Mouse (Mus musculus): Measurements from ENCODE around the gene Tmem132d. TPM values are rescaled to one million over a fixed set of nuclear protein-coding genes. Genes with fewer than 3 reads are reported as not detected.
"Not testable (repeated sequence)": the region's sequence is repeated elsewhere in the genome, so short reads cannot be mapped to it uniquely, and the experiment has no call there.

Tmem132d gene
- polyA plus RNA-seq, 1 experiment, result not detected

DNA sequence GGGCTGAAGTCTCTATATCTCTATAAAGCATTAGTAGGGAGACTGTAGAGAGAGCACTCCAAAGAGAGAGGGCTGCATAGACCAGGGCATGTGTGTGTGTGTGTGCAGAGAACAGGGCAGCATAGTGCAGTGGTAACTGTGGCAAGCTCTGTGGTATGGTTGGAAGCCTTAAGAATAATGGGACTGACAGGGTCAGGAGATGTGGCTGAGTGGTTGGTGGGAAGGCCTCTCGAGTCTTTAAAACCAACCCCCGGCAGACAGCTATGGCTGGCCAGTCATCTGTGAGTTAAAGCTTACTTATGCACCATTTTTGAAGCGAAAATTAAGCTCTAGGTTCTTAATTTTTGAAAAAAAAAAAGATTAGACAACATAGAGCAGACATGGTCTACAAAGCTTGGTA, 439.4 kb downstream of the Tmem132d start:
- Histone ChIP-seq H3K27ac (replicated peaks; ENCODE audit: low read depth, low read length) (no peak overlapping the region), H3K4me3 (ENCODE audit: insufficient read depth, low read depth, low read length) (no peak overlapping the region), H3K4me1 (ENCODE audit: control insufficient read depth, insufficient read depth, insufficient read length, low read length) (no peaks in the 10 kb centered on the region)

DNA sequence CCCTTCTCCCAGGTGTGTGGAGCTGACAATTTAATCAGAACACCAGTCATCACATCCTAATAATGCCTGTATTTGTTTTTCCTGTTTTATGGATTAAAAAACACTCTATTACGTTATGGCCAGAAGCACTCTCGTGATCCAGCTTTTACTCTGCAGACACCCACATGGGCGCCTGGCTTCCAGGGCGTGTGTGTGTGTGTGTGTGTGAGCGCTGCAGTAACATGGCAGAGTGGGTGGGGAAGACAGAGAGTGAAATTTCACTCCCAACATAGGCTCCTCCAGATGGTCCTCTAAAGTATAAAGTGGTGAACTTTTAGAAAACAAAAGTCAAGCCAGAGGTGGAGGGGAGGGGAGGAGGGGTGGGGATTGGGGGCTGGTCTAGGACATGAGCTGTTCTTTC, 442.1 kb downstream of the Tmem132d start:
- Histone ChIP-seq H3K4me1 (ENCODE audit: control insufficient read depth, insufficient read depth, insufficient read length, low read length) (no peaks in the 10 kb centered on the region), H3K4me3 (ENCODE audit: insufficient read depth, low read depth, low read length) (no peak overlapping the region), H3K27ac (replicated peaks; ENCODE audit: low read depth, low read length) (peak overlapping the region; percentile 88)

DNA sequence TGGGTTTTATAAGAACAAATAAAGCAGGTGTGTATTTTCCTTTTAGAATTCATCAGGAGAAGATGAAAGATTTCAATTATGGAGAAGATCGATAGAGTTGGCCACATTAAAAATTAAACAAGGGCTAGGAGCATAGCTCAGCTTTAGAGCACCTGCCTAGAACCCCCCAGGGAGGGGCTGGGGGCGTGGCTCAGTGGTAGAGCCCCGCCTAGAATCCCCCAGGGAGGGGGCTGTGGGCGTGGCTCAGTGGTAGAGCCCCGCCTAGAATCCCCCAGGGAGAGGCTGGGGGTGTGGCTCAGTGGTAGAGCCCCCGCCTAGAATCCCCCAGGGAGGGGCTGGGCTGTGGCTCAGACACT, 452.9 kb downstream of the Tmem132d start:
- H3K4me3 ChIP-seq (ENCODE audit: insufficient read depth, low read depth, low read length); H3K4me1 ChIP-seq (ENCODE audit: control insufficient read depth, insufficient read depth, insufficient read length, low read length): not testable (repeated sequence)
- peak overlapping the region; percentile 54; the same call in 1 of the 2 replicates for H3K27ac ChIP-seq (replicated peaks; ENCODE audit: low read depth, low read length)

DNA sequence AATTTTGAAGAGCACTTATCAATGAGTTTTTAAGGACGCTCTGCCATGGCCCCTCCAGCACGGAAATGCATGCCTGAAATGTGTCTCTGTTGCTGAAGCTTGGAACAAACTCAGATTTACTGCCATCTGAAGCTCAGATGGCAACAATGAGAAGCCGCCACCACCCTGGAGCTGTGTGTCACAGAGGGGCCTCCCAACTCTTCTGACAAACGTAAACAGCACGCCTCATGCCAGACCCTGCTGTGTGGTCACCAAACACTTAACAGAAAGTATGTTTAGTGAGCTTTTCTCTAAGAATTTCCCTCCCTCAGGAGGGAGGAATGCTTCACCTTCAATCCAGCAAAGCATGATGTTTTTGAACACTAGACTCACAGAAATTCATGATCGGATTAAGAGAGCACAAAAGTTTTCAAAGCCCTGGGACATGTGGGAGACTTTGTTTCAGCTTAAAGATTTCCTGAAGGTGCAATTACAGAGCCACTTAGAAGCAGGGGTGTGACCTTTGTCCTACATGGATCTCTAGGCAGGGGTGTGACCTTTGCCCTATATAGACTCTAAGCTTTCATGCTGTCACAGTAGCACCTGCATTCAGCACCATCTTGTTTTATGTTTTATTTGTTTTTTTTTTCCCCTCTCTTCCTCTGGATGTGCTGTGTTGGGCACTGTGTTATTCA, 453.4 kb downstream of the Tmem132d start:
- H3K4me3 ChIP-seq (ENCODE audit: insufficient read depth, low read depth, low read length), result no peak overlapping the region
- peak overlapping the region; percentile 87 for H3K27ac ChIP-seq (replicated peaks; ENCODE audit: low read depth, low read length)
- no peaks in the 10 kb centered on the region for H3K4me1 ChIP-seq (ENCODE audit: control insufficient read depth, insufficient read depth, insufficient read length, low read length)

DNA sequence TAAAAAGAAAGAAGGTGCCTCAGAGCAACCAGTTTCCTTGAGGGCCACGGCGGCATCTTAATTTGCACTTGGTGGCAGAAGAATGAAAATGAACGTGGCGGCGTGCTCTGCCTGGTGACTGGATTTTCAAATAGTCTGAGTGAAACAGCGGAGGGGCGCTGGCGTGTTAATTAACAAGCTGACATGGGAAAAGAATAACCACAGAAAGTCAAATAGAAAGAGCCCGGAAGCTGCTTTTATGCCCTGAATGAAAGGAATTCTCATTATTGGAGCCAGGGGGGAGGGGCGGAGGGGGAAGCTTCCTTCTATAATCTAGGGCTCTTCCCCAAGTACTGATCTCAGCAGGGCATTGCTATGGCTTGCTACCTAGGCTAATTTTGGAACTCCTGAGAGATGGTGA, 456.2 kb downstream of the Tmem132d start:
- Histone ChIP-seq H3K27ac (replicated peaks; ENCODE audit: low read depth, low read length) (no peak overlapping the region), H3K4me1 (ENCODE audit: control insufficient read depth, insufficient read depth, insufficient read length, low read length) (no peaks in the 10 kb centered on the region), H3K4me3 (ENCODE audit: insufficient read depth, low read depth, low read length) (no peak overlapping the region)

DNA sequence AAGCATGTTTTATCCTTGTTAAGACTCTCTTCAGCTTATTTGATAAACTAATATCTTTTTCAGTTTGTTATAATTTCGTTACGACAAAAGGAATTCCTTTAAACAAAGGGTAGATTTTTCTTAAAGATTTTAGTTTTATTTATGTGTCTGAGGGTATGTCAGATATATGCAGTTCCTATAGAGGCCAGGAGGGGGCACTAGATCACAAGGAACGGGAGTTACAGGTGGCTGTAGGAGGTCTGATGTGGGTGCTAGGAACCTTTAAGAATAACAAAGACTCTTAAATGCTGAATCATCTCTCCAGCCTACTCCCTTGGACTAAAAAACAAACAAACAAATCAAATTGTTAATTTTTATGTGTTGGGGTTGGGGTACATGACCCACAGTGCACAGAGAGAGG, 467.2 kb downstream of the Tmem132d start:
- no peaks in the 10 kb centered on the region for H3K4me1 ChIP-seq (ENCODE audit: control insufficient read depth, insufficient read depth, insufficient read length, low read length)
- H3K27ac ChIP-seq (replicated peaks; ENCODE audit: low read depth, low read length), result no peak overlapping the region
- H3K4me3 ChIP-seq (ENCODE audit: insufficient read depth, low read depth, low read length), result no peak overlapping the region

DNA sequence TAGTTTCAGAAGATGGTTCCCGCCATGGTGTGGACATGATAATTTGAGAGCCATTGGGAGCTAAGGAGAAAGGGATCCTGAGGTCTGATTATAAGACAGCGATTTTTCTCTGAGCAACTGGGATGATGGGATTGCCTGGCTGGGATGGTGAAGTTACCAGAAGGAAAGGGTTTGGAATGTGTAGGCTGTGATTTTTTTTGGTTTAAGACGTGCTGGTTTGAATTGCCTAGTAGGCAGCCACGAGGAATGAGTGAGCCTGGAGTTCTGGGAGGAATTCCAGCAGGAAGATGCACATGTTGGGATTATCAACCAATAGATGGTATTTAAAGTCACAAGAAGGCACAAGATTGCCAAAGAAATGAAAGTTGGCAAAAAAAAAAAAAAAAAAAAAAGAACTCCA, 470.2 kb downstream of the Tmem132d start:
- no peaks in the 10 kb centered on the region for H3K4me1 ChIP-seq (ENCODE audit: control insufficient read depth, insufficient read depth, insufficient read length, low read length)
- H3K27ac ChIP-seq (replicated peaks; ENCODE audit: low read depth, low read length), result no peak overlapping the region
- no peak overlapping the region for H3K4me3 ChIP-seq (ENCODE audit: insufficient read depth, low read depth, low read length)

DNA sequence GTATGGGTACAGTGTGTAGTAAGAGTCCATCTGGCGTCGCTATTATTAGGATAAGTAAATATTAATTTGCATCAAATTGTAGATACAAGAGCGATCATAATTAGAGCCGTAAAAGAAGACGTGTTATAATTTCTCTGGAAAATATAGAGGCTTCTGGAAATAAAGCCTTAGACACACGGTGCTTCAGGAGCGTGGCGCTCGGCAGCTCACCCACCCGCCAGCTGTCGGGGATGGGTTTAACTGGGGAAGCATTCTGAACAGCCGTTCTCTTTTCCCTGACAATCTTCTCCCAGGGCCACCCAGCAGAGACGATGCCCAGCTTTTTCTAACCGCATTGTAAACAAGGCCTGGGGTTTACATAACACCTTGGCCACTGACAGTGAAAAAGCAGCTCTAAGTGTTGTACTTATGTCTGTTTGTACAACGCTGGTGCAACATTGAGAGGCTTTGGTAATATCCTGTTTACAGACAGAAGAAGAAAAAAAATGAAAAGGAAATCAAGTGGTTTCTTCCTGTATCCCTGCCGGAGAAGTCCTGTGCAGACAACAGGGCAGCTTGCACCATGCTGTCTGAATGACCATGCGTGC, 476.3 kb downstream of the Tmem132d start:
- no peak overlapping the region for H3K4me3 ChIP-seq (ENCODE audit: insufficient read depth, low read depth, low read length)
- no peak overlapping the region for H3K27ac ChIP-seq (replicated peaks; ENCODE audit: low read depth, low read length)
- H3K4me1 ChIP-seq (ENCODE audit: control insufficient read depth, insufficient read depth, insufficient read length, low read length), result no peaks in the 10 kb centered on the region

DNA sequence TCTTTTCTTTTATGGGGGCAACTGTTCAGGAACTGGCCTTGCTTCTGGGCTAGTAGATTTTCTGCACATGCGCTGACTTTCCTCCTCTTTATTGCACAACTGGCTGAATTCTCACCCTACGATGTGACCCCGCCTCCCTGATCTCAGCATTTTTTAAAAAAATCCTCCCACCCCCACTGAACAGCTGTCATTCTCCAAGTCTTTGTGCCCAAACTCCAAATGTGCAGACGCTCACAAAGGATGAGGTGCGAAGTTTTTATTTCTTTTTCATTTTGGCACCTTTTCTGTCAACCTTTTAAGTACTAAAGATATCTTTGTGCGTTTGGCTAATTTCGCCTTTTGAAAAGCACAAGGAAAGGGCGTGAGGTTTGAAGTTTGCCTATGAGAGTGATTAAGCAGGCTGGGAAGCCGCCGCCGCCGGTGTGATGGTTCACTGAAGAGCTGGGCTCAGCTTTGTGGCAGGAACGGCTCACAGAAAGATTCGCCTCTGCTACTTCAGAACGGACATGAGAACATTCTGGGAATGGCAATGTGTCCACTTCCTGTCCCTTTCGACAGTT, 478.6 kb downstream of the Tmem132d start:
- Histone ChIP-seq H3K4me3 (ENCODE audit: insufficient read depth, low read depth, low read length) (no peak overlapping the region), H3K27ac (replicated peaks; ENCODE audit: low read depth, low read length) (no peak overlapping the region), H3K4me1 (ENCODE audit: control insufficient read depth, insufficient read depth, insufficient read length, low read length) (no peaks in the 10 kb centered on the region)

DNA sequence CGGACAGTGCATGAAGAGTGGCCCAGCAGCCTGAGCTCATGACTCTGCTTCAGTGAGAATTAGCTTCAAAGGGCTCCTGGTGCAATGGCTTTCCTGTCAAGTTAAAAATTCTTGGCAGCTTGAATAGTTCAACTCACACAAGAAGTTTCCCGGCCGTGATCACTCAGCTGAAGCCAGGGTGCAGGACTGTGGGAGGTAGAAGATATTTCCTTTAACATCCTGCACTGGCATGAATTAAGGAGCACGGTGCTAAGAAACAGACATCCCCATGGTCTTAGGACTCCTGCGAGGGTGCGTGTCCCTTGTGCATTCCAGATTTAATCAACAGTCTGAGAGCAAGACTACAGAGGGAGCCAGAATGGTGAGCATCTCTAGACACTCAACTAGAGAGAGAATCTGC, 480.1 kb downstream of the Tmem132d start:
- no peaks in the 10 kb centered on the region for H3K4me1 ChIP-seq (ENCODE audit: control insufficient read depth, insufficient read depth, insufficient read length, low read length)
- H3K4me3 ChIP-seq (ENCODE audit: insufficient read depth, low read depth, low read length), result no peak overlapping the region
- no peak overlapping the region for H3K27ac ChIP-seq (replicated peaks; ENCODE audit: low read depth, low read length)

DNA sequence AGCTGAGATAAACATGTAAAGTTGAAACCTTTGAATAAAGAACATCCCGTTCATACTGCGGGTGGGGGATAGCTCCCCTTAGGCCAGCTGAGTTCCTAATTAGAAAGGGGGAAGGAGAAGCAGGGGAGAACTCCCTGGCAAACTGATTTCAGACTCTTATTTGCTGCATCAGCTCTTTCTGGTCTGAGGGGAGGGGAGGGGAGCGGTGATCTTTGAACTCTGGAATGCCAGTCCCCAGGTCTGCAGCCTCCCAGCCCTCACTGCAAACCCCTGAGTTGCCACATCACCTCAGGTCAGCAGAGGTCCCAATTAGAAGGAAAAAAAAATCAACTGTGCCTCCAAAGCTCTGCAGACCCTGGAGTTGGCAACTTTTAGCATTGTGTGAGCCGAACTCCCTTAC, 482.3 kb downstream of the Tmem132d start:
- no peak overlapping the region for H3K27ac ChIP-seq (replicated peaks; ENCODE audit: low read depth, low read length)
- H3K4me1 ChIP-seq (ENCODE audit: control insufficient read depth, insufficient read depth, insufficient read length, low read length), result no peaks in the 10 kb centered on the region
- no peak overlapping the region for H3K4me3 ChIP-seq (ENCODE audit: insufficient read depth, low read depth, low read length)

DNA sequence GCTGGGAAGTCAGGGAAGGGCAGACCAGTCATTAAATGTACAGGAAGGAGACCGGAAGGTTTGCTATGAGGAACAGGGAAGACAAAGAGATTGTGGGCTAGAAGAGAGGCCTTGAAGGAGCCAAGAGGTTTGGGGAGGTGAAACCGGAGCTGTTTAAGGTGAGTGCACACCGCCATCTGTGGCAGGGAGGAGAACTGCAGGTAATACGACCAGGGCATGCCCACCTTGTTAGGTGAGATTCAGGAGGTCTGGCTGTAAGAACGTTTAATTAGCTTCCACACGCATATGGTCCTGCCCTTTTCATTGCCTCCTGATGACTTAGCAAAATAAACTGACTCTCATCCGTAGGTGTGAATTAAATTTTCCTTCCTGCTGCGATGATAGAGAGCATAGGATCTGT, 485.6 kb downstream of the Tmem132d start:
- Histone ChIP-seq H3K4me1 (ENCODE audit: control insufficient read depth, insufficient read depth, insufficient read length, low read length) (no peaks in the 10 kb centered on the region), H3K27ac (replicated peaks; ENCODE audit: low read depth, low read length) (no peak overlapping the region)

DNA sequence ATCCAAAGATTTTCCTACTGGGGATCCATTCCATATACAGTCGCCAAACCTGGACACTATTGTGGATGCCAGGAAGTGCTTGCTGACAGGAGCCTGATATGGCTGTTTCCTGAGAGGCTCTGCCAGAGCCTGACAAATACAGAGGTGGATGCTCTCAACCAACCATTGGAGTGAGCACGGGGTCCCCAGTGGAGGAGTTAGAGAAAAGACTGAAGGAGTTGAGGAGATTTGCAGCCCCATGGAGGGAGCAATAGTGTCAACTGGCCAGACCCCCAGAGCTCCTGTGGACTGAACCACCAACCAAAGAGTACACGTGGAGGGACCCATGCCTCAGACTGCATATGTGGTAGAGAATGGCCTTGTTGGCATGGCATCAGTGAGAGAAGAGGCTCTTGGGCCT, 490.7 kb downstream of the Tmem132d start:
- H3K4me1 ChIP-seq (ENCODE audit: control insufficient read depth, insufficient read depth, insufficient read length, low read length); H3K4me3 ChIP-seq (ENCODE audit: insufficient read depth, low read depth, low read length); H3K27ac ChIP-seq (replicated peaks; ENCODE audit: low read depth, low read length): not testable (repeated sequence)

More for the DNA sequence above, 485.6 kb downstream of the Tmem132d start:
- H3K4me3 ChIP-seq (ENCODE audit: insufficient read depth, low read depth, low read length), result no peak overlapping the region

DNA sequence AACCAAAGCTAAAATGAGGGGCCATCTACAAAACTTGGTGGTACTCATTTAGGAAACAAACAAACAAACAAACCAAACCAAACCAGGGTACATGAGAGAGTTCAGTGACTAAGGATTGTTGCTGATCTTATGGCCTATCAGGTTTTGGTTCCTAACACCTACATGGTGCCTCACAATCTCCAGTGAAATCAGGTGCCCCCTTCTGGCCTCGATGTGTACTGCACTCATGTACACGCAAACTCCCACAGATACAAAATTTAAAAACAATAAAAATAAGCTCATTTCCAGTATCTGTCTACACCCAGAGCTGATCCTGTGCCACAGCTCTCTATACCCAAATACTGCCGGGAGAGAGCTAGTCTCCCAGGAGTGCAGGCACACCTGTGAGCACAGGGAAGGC, 495.0 kb downstream of the Tmem132d start:
- Histone ChIP-seq H3K27ac (replicated peaks; ENCODE audit: low read depth, low read length) (no peak overlapping the region), H3K4me3 (ENCODE audit: insufficient read depth, low read depth, low read length) (no peak overlapping the region), H3K4me1 (ENCODE audit: control insufficient read depth, insufficient read depth, insufficient read length, low read length) (no peaks in the 10 kb centered on the region)

DNA sequence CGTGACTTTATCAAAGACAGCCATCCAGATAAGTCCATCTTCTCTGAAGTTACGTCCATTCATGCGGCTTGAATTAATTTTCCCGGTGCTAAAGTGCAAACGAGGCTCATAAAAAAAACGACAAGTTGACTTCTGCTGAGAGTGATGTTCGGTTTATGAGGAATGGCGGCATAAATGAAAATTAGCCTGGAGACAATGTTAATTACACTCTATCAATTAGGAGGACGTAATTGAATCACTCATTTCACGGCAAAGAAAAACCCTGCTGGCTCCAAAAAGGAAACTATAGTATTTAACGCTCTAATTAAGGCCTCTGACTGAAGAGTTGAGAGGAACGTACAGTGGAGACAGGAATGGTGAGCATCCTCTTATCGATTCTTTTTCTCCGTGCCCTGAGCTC, 503.2 kb downstream of the Tmem132d start:
- no peak overlapping the region for H3K4me3 ChIP-seq (ENCODE audit: insufficient read depth, low read depth, low read length)
- no peak overlapping the region for H3K27ac ChIP-seq (replicated peaks; ENCODE audit: low read depth, low read length)
- no peaks in the 10 kb centered on the region for H3K4me1 ChIP-seq (ENCODE audit: control insufficient read depth, insufficient read depth, insufficient read length, low read length)

DNA sequence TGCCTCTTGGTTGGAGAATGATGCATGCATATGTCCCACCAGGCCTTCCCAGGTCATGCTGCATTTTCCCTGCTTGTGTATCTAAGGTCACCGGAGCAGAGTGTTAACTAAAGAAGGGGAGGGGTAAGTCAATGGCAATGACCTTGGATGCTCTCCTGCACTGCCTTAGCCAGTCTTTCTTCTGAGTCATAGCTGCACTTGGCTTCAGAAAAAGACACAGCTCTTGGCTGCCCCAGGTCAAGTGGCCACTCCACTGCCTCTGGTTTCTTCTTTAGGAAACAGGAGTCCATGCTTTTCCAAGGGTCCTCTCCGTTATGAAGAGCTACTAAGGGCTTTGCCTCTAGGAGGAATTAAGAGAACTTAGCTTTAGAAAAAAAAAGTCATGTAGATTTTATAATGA, 506.2 kb downstream of the Tmem132d start:
- H3K4me3 ChIP-seq (ENCODE audit: insufficient read depth, low read depth, low read length), result no peak overlapping the region
- no peak overlapping the region for H3K27ac ChIP-seq (replicated peaks; ENCODE audit: low read depth, low read length)
- no peaks in the 10 kb centered on the region for H3K4me1 ChIP-seq (ENCODE audit: control insufficient read depth, insufficient read depth, insufficient read length, low read length)
